Mouse (Mus musculus): ENCODE results near the gene Elp6. TPM values are rescaled to one million over a fixed set of nuclear protein-coding genes. Genes with fewer than 3 reads are reported as not detected.

The Elp6 gene
- polyA plus RNA-seq, 2 experiments = 25.3 to 36.1 TPM

GRCm38 (mm10) chr9:110264991-110265390, 40.0 kb upstream of the Elp6 start:
- WGBS = 73% methylated on average over 9 of the region's 9 CpGs
- no peaks in the 10 kb centered on the region for H3K9me3 ChIP-seq (ENCODE audit: control insufficient read depth, low read length)
- no peaks in the 10 kb centered on the region for H3K27me3 ChIP-seq (ENCODE audit: control insufficient read depth, insufficient read depth, low read length)
- no peak for TF ChIP-seq POLR2A (IDR thresholded peaks at IDR 0.05; ENCODE audit: borderline replicate concordance, extremely low read depth, insufficient read depth, insufficient read length)
- ATAC-seq (ENCODE audit: low FRiP score, low read depth) = no peak
- no peak for DNase-seq (ENCODE audit: low spot score)
- no peak overlapping the region for H3K4me2 ChIP-seq (replicated peaks; ENCODE audit: low read depth, low read length, severe bottlenecking)
- H3K27ac ChIP-seq (replicated peaks; ENCODE audit: low read depth, low read length) = no peak overlapping the region
- H3K4me1 ChIP-seq (ENCODE audit: control insufficient read depth, insufficient read depth, low read length) = no peaks in the 10 kb centered on the region
- H3K9ac ChIP-seq (ENCODE audit: low read depth, low read length, severe bottlenecking) = no peak overlapping the region
- H3K4me3 ChIP-seq (replicated peaks; ENCODE audit: low read length) = no peak overlapping the region
- no peaks in the 10 kb centered on the region for H3K36me3 ChIP-seq (ENCODE audit: control insufficient read depth, insufficient read depth, low read length)

- H3K9ac ChIP-seq (ENCODE audit: low read depth, low read length, severe bottlenecking) = no peak overlapping the region
- WGBS = 90% methylated on average over 10 of the region's 10 CpGs
- no peak for TF ChIP-seq POLR2A (IDR thresholded peaks at IDR 0.05; ENCODE audit: borderline replicate concordance, extremely low read depth, insufficient read depth, insufficient read length)
- no peak for DNase-seq (ENCODE audit: low spot score)
- H3K4me2 ChIP-seq (replicated peaks; ENCODE audit: low read depth, low read length, severe bottlenecking) = no peak overlapping the region
- H3K9me3 ChIP-seq (ENCODE audit: control insufficient read depth, low read length) = no peaks in the 10 kb centered on the region
- H3K4me1 ChIP-seq (ENCODE audit: control insufficient read depth, insufficient read depth, low read length) = peaks cover 2% of the 10 kb centered on the region; the same call in 1 of the 2 replicates
- H3K27me3 ChIP-seq (ENCODE audit: control insufficient read depth, insufficient read depth, low read length) = no peaks in the 10 kb centered on the region
- no peak for ATAC-seq (ENCODE audit: low FRiP score, low read depth)
- no peak overlapping the region for H3K4me3 ChIP-seq (replicated peaks; ENCODE audit: low read length)
- H3K36me3 ChIP-seq (ENCODE audit: control insufficient read depth, insufficient read depth, low read length) = no peaks in the 10 kb centered on the region
- H3K27ac ChIP-seq (replicated peaks; ENCODE audit: low read depth, low read length) = no peak overlapping the region
These were observed 36.6 kb upstream of the Elp6 start for GRCm38 (mm10) chr9:110268416-110268815.

- no peak overlapping the region for H3K9ac ChIP-seq (ENCODE audit: low read depth, low read length, severe bottlenecking)
- 88% methylated on average over 3 of the region's 3 CpGs for WGBS
- no peaks in the 10 kb centered on the region for H3K9me3 ChIP-seq (ENCODE audit: control insufficient read depth, low read length)
- peaks cover 3% of the 10 kb centered on the region; the same call in 1 of the 2 replicates for H3K4me1 ChIP-seq (ENCODE audit: control insufficient read depth, insufficient read depth, low read length)
- H3K4me3 ChIP-seq (replicated peaks; ENCODE audit: low read length) = no peak overlapping the region
- ATAC-seq (ENCODE audit: low FRiP score, low read depth) (no peak), DNase-seq (ENCODE audit: low spot score) (no peak)
- H3K36me3 ChIP-seq (ENCODE audit: control insufficient read depth, insufficient read depth, low read length) = no peaks in the 10 kb centered on the region
- no peak overlapping the region for H3K27ac ChIP-seq (replicated peaks; ENCODE audit: low read depth, low read length)
- no peak overlapping the region for H3K4me2 ChIP-seq (replicated peaks; ENCODE audit: low read depth, low read length, severe bottlenecking)
- no peak for TF ChIP-seq POLR2A (IDR thresholded peaks at IDR 0.05; ENCODE audit: borderline replicate concordance, extremely low read depth, insufficient read depth, insufficient read length)
- H3K27me3 ChIP-seq (ENCODE audit: control insufficient read depth, insufficient read depth, low read length) = no peaks in the 10 kb centered on the region
These were observed 32.6 kb upstream of the Elp6 start for GRCm38 (mm10) chr9:110272330-110272729.

GRCm38 (mm10) chr9:110273507-110273906, 31.5 kb upstream of the Elp6 start:
- WGBS = 56% methylated on average over 4 of the region's 4 CpGs
- H3K27me3 ChIP-seq (ENCODE audit: control insufficient read depth, insufficient read depth, low read length) = no peaks in the 10 kb centered on the region
- H3K4me3 ChIP-seq (replicated peaks; ENCODE audit: low read length) = no peak overlapping the region
- H3K27ac ChIP-seq (replicated peaks; ENCODE audit: low read depth, low read length) = no peak overlapping the region
- no peaks in the 10 kb centered on the region for H3K36me3 ChIP-seq (ENCODE audit: control insufficient read depth, insufficient read depth, low read length)
- H3K9ac ChIP-seq (ENCODE audit: low read depth, low read length, severe bottlenecking) = no peak overlapping the region
- no peak for ATAC-seq (ENCODE audit: low FRiP score, low read depth)
- H3K9me3 ChIP-seq (ENCODE audit: control insufficient read depth, low read length) = no peaks in the 10 kb centered on the region
- H3K4me2 ChIP-seq (replicated peaks; ENCODE audit: low read depth, low read length, severe bottlenecking) = no peak overlapping the region
- peaks cover 3% of the 10 kb centered on the region; the same call in 1 of the 2 replicates for H3K4me1 ChIP-seq (ENCODE audit: control insufficient read depth, insufficient read depth, low read length)
- TF ChIP-seq POLR2A (IDR thresholded peaks at IDR 0.05; ENCODE audit: borderline replicate concordance, extremely low read depth, insufficient read depth, insufficient read length) = no peak
- DNase-seq (ENCODE audit: low spot score) = no peak

- TF ChIP-seq POLR2A (IDR thresholded peaks at IDR 0.05; ENCODE audit: borderline replicate concordance, extremely low read depth, insufficient read depth, insufficient read length) = no peak
- Histone ChIP-seq H3K36me3 (ENCODE audit: control insufficient read depth, insufficient read depth, low read length) (no peaks in the 10 kb centered on the region), H3K4me2 (replicated peaks; ENCODE audit: low read depth, low read length, severe bottlenecking) (no peak overlapping the region), H3K27ac (replicated peaks; ENCODE audit: low read depth, low read length) (no peak overlapping the region), H3K9me3 (ENCODE audit: control insufficient read depth, low read length) (no peaks in the 10 kb centered on the region), H3K4me3 (replicated peaks; ENCODE audit: low read length) (no peak overlapping the region), H3K9ac (ENCODE audit: low read depth, low read length, severe bottlenecking) (no peak overlapping the region), H3K4me1 (ENCODE audit: control insufficient read depth, insufficient read depth, low read length) (peaks cover 3% of the 10 kb centered on the region; the same call in 1 of the 2 replicates), H3K27me3 (ENCODE audit: control insufficient read depth, insufficient read depth, low read length) (no peaks in the 10 kb centered on the region)
- no peak for ATAC-seq (ENCODE audit: low FRiP score, low read depth)
- no peak for DNase-seq (ENCODE audit: low spot score)
- WGBS = 34% methylated on average over 5 of the region's 5 CpGs
These were observed 29.1 kb upstream of the Elp6 start for GRCm38 (mm10) chr9:110275882-110276281.

- no peak overlapping the region for H3K27ac ChIP-seq (replicated peaks; ENCODE audit: low read depth, low read length)
- H3K9me3 ChIP-seq (ENCODE audit: control insufficient read depth, low read length) = no peaks in the 10 kb centered on the region
- no peaks in the 10 kb centered on the region for H3K36me3 ChIP-seq (ENCODE audit: control insufficient read depth, insufficient read depth, low read length)
- no peak for TF ChIP-seq POLR2A (IDR thresholded peaks at IDR 0.05; ENCODE audit: borderline replicate concordance, extremely low read depth, insufficient read depth, insufficient read length)
- DNase-seq (ENCODE audit: low spot score) (no peak), ATAC-seq (ENCODE audit: low FRiP score, low read depth) (no peak)
- H3K4me2 ChIP-seq (replicated peaks; ENCODE audit: low read depth, low read length, severe bottlenecking) = no peak overlapping the region
- 40% methylated on average over 8 of the region's 8 CpGs for WGBS
- no peak overlapping the region for H3K9ac ChIP-seq (ENCODE audit: low read depth, low read length, severe bottlenecking)
- H3K4me3 ChIP-seq (replicated peaks; ENCODE audit: low read length) = no peak overlapping the region
- peaks cover 3% of the 10 kb centered on the region; the same call in 1 of the 2 replicates for H3K4me1 ChIP-seq (ENCODE audit: control insufficient read depth, insufficient read depth, low read length)
- no peaks in the 10 kb centered on the region for H3K27me3 ChIP-seq (ENCODE audit: control insufficient read depth, insufficient read depth, low read length)
These were observed 27.5 kb upstream of the Elp6 start for GRCm38 (mm10) chr9:110277431-110277881.
